Mouse (Mus musculus): Measurements from ENCODE around the gene Zfp27. TPM values are rescaled to one million over a fixed set of nuclear protein-coding genes. Genes with fewer than 3 reads are reported as not detected.
"Not testable (repeated sequence)": the region's sequence is repeated elsewhere in the genome, so short reads cannot be mapped to it uniquely, and the experiment has no call there.

Gene Zfp27
- polyA plus RNA-seq, 1 experiment from 2014 or later: 14.8 TPM

DNA sequence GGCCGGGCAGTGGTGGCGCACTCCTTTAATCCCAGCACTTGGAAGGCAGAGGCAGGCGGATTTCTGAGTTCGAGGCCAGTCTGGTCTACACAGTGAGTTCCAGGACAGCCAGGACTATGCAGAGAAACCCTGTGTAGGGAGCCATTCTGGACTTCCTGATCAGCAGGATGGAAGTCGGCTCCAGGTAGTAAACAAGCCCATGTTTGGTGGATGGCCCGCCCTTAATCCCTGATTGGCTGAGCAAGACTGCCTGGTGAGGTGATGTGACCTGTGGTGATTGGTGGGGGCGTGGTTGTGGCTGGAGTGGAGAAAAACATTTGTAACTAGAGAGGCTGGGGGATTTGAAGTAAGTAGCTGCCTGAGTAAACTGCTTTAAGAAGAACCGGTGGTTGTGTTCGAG lies 28.8 kb downstream of the Zfp27 start:
- H3K36me3 ChIP-seq: peaks cover 52% of the 10 kb centered on the region
- not testable (repeated sequence) for H3K4me3 ChIP-seq (replicated peaks); H3K4me2 ChIP-seq (replicated peaks)

GRCm38 (mm10) chr7:29874256-29874655 lies 32.1 kb downstream of the Zfp27 start:
- 95% methylated on average over 10 of the region's 10 CpGs for WGBS
- H3K27ac ChIP-seq: no peak overlapping the region
- no peak overlapping the region for H3K9ac ChIP-seq (replicated peaks)
- peaks cover 48% of the 10 kb centered on the region for H3K9me3 ChIP-seq
- peaks cover 59% of the 10 kb centered on the region for H3K36me3 ChIP-seq
- H3K4me1 ChIP-seq (replicated peaks): no peaks in the 10 kb centered on the region
- no peaks in the 10 kb centered on the region for H3K27me3 ChIP-seq
- H3K4me3 ChIP-seq (replicated peaks): no peak overlapping the region
- ATAC-seq: no peak
- H3K4me2 ChIP-seq (replicated peaks): no peak overlapping the region

More for the DNA sequence above, 28.8 kb downstream of the Zfp27 start:
- H3K27me3 ChIP-seq; H3K4me1 ChIP-seq (replicated peaks); H3K27ac ChIP-seq; ATAC-seq; H3K9ac ChIP-seq (replicated peaks): not testable (repeated sequence)
- 93% methylated on average over 9 of the region's 9 CpGs for WGBS
- peaks cover 33% of the 10 kb centered on the region for H3K9me3 ChIP-seq

- Histone ChIP-seq H3K4me3 (replicated peaks) (no peak overlapping the region), H3K36me3 (peaks cover 5% of the 10 kb centered on the region), H3K9ac (replicated peaks) (no peak overlapping the region), H3K27me3 (no peaks in the 10 kb centered on the region), H3K4me2 (replicated peaks) (no peak overlapping the region), H3K27ac (no peak overlapping the region), H3K4me1 (replicated peaks) (peaks cover 9% of the 10 kb centered on the region), H3K9me3 (no peaks in the 10 kb centered on the region)
- no peak for ATAC-seq
- WGBS: 88% methylated on average over 7 of the region's 7 CpGs
Observed at GRCm38 (mm10) chr7:29861660-29862059, 44.7 kb downstream of the Zfp27 start.

- peak within 1 kb of the TSS; percentile 78 for H3K9ac ChIP-seq (replicated peaks)
- peaks cover 5% of the 10 kb centered on the region for H3K36me3 ChIP-seq
- 8% methylated on average over 32 of the region's 32 CpGs for WGBS
- H3K4me2 ChIP-seq (replicated peaks): peak within 1 kb of the TSS; percentile 76
- peaks cover 9% of the 10 kb centered on the region for H3K4me1 ChIP-seq (replicated peaks)
- peak within 1 kb of the TSS; percentile 77 for H3K27ac ChIP-seq
- no peaks in the 10 kb centered on the region for H3K9me3 ChIP-seq
- ATAC-seq: peak; percentile 99
- H3K27me3 ChIP-seq: no peaks in the 10 kb centered on the region
- H3K4me3 ChIP-seq (replicated peaks): peak within 1 kb of the TSS; percentile 71
Observed at GRCm38 (mm10) chr7:29859532-29860517, 46.5 kb downstream of the Zfp27 start, which contains the start of gene Zfp420. Zfp420 (plus strand) TSS chr7:29859979.

GRCm38 (mm10) chr7:29853219-29853842 lies 53.0 kb downstream of the Zfp27 start, which contains the start of gene Zfp940:
Zfp940 (minus strand) TSS chr7:29853669.
- Histone ChIP-seq H3K36me3 (peaks cover 25% of the 10 kb centered on the region), H3K27me3 (no peaks in the 10 kb centered on the region), H3K9ac (replicated peaks) (peak within 1 kb of the TSS; percentile 77), H3K4me3 (replicated peaks) (peak within 1 kb of the TSS; percentile 64), H3K9me3 (no peaks in the 10 kb centered on the region), H3K4me2 (replicated peaks) (peak within 1 kb of the TSS; percentile 70), H3K4me1 (replicated peaks) (peaks cover 9% of the 10 kb centered on the region), H3K27ac (peak within 1 kb of the TSS; percentile 66)
- ATAC-seq: peak; percentile 99
- WGBS: 1% methylated on average over 21 of the region's 21 CpGs

DNA sequence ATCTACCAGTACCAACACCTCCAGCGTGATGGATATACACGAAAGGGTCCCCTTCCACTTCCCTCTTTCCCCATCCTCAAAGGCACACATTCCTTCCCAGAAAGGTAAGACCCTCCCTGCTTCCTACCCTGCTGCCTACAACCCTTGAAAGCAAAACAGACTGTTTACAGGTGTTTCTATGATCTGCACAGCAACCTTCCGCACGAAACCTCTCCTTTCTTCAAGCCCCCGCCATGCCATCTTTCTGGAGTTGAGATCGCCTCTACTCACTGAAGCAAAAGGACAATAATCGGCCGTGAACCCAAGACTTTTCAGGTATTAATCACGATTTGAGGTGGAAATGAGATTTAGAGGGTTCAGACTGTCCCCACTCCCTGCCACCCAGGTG lies 53.5 kb downstream of the Zfp27 start:
- WGBS: 64% methylated on average over 9 of the region's 9 CpGs
- ATAC-seq: no peak
- Histone ChIP-seq H3K4me1 (replicated peaks) (peaks cover 9% of the 10 kb centered on the region), H3K36me3 (peaks cover 27% of the 10 kb centered on the region), H3K27me3 (no peaks in the 10 kb centered on the region), H3K9ac (replicated peaks) (peak overlapping the region; percentile 77), H3K4me3 (replicated peaks) (peak overlapping the region; percentile 64), H3K27ac (peak overlapping the region; percentile 66; the same call in 1 of the 2 replicates), H3K9me3 (no peaks in the 10 kb centered on the region), H3K4me2 (replicated peaks) (peak overlapping the region; percentile 70)

DNA sequence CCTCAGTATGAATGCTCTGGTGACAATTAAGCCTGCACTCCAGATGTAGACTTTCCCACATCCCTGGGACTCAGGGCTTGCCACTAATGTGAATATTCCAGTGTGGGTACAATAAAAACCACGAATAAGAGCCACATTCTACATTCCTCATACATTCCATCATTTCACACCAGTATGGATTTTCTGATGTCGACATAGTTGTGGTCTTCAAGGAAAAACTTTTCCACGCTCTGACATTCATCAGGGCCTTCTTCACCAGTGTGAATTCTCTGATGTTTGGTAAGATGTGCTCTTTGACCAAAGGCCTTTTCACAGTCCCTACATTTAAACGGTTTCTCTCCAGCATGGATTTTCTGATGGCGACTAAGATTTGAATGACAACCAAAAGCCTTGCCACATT lies 61.8 kb downstream of the Zfp27 start:
- Histone ChIP-seq H3K4me3 (replicated peaks) (no peak overlapping the region), H3K4me2 (replicated peaks) (no peak overlapping the region), H3K9ac (replicated peaks) (no peak overlapping the region), H3K36me3 (peaks cover 70% of the 10 kb centered on the region), H3K27me3 (no peaks in the 10 kb centered on the region), H3K4me1 (replicated peaks) (no peaks in the 10 kb centered on the region), H3K9me3 (no peaks in the 10 kb centered on the region), H3K27ac (no peak overlapping the region)
- 93% methylated on average over 5 of the region's 5 CpGs for WGBS
- no peak for ATAC-seq

Small RNA genes lying within 50 kb of the gene (microRNA-seq; reads per million reads assigned to microRNA genes)
- 0.82 reads per million for gene Mir7668

Other genes with a start within 250 kb of the Zfp27 start
- gene Catsperg2, start 179.5 kb downstream of the Zfp27 start, polyA plus RNA-seq (2015; fragmentation: Nextera tagmentation; extraction: Ambion mirVana): 0.32 and 0.59 TPM in 2 replicates
- 17.7 and 19.0 TPM in 2 replicates for gene Zfp84, start 138.0 kb downstream of the Zfp27 start, polyA plus RNA-seq (2015; fragmentation: Nextera tagmentation; extraction: Ambion mirVana)
- gene Zfp30, start 122.6 kb downstream of the Zfp27 start, polyA plus RNA-seq (2015; fragmentation: Nextera tagmentation; extraction: Ambion mirVana): 14.2 and 14.9 TPM in 2 replicates
- 29.7 and 29.9 TPM in 2 replicates for gene Zfp790, start 90.5 kb downstream of the Zfp27 start, polyA plus RNA-seq (2015; fragmentation: Nextera tagmentation; extraction: Ambion mirVana)
- gene Zfp940, start 52.9 kb downstream of the Zfp27 start, polyA plus RNA-seq (2015; fragmentation: Nextera tagmentation; extraction: Ambion mirVana): 12.8 and 14.4 TPM in 2 replicates
- 18.3 and 19.9 TPM in 2 replicates for gene Zfp420, start 46.6 kb downstream of the Zfp27 start, polyA plus RNA-seq (2015; fragmentation: Nextera tagmentation; extraction: Ambion mirVana)
- 8.7 and 8.9 TPM in 2 replicates for gene Zfp383, start 1.7 kb upstream of the Zfp27 start, polyA plus RNA-seq (2015; fragmentation: Nextera tagmentation; extraction: Ambion mirVana)
- gene Zfp74, start 47.5 kb upstream of the Zfp27 start, polyA plus RNA-seq (2015; fragmentation: Nextera tagmentation; extraction: Ambion mirVana): 19.9 and 20.5 TPM in 2 replicates
- 6.8 and 7.7 TPM in 2 replicates for gene Zfp568, start 77.4 kb upstream of the Zfp27 start, polyA plus RNA-seq (2015; fragmentation: Nextera tagmentation; extraction: Ambion mirVana)
- 10.4 and 12.5 TPM in 2 replicates for gene Zfp14, start 144.8 kb upstream of the Zfp27 start, polyA plus RNA-seq (2015; fragmentation: Nextera tagmentation; extraction: Ambion mirVana)
- 11.7 and 13.8 TPM in 2 replicates for gene Zfp82, start 166.3 kb upstream of the Zfp27 start, polyA plus RNA-seq (2015; fragmentation: Nextera tagmentation; extraction: Ambion mirVana)
- 1.1 and 4.4 TPM in 2 replicates for gene Gm26920, start 183.8 kb upstream of the Zfp27 start, polyA plus RNA-seq (2015; fragmentation: Nextera tagmentation; extraction: Ambion mirVana)
- 19.3 and 20.4 TPM in 2 replicates for gene Zfp566, start 184.0 kb upstream of the Zfp27 start, polyA plus RNA-seq (2015; fragmentation: Nextera tagmentation; extraction: Ambion mirVana)
- gene Zfp260, start 188.2 kb upstream of the Zfp27 start, polyA plus RNA-seq (2015; fragmentation: Nextera tagmentation; extraction: Ambion mirVana): 112 and 115 TPM in 2 replicates
- 16.1 and 19.4 TPM in 2 replicates for gene Zfp382, start 215.4 kb upstream of the Zfp27 start, polyA plus RNA-seq (2015; fragmentation: Nextera tagmentation; extraction: Ambion mirVana)